ENCODE assay signal across 9 mouse cellular contexts in genomic region chr15:60760015-60760437, GRCm38 (mm10).
A peak's percentile ranks its signal among the peaks of the same experiment; 100 is the strongest.
DNase-seq lines count a peak whose midpoint lies in the region; ATAC-seq lines count a peak whose summit lies in the region.
"Had no signal": no experiment of that assay in that cellular context is flagged by ENCODE, and none has a peak within 500 bp of the region (broad histone marks: within the 10 kb centered on the region; RNA-seq: fewer than 3 reads in every experiment).

No protein-coding gene starts in this region.

- no peaks in the 10 kb centered on the region for H3K27me3 ChIP-seq in embryonic facial prominence, embryonic 12.5 days
- H3K27me3 ChIP-seq in heart, embryonic 15.5 days: no peaks in the 10 kb centered on the region

- H3K36me3 ChIP-seq in embryonic facial prominence, embryonic 12.5 days: no peaks in the 10 kb centered on the region
- H3K36me3 ChIP-seq in heart, embryonic 15.5 days: no peaks in the 10 kb centered on the region

- H3K4me1 ChIP-seq in embryonic facial prominence, embryonic 12.5 days: no peaks in the 10 kb centered on the region
- peaks cover 6% of the 10 kb centered on the region; the same call in 1 of the 2 replicates for H3K4me1 ChIP-seq in heart, embryonic 15.5 days (replicated peaks)
- H3K4me1 ChIP-seq: megakaryocyte, embryonic 14.5 days had no signal

- no peaks in the 10 kb centered on the region for H3K9me3 ChIP-seq in embryonic facial prominence, embryonic 12.5 days
- no peaks in the 10 kb centered on the region for H3K9me3 ChIP-seq in heart, embryonic 15.5 days (replicated peaks)
- H3K9me3 ChIP-seq: megakaryocyte, embryonic 14.5 days had no signal

- H3K27ac ChIP-seq in embryonic facial prominence, embryonic 12.5 days: no peak overlapping the region
- H3K27ac ChIP-seq in heart, embryonic 15.5 days: no peak overlapping the region

- WGBS in embryonic facial prominence, embryonic 12.5 days: 28% methylated on average over 6 of the region's 6 CpGs
- 20% methylated on average over 6 of the region's 6 CpGs for WGBS in heart, embryonic 15.5 days

- no peak overlapping the region for H3K4me3 ChIP-seq in embryonic facial prominence, embryonic 12.5 days
- H3K4me3 ChIP-seq in heart, embryonic 15.5 days: no peak overlapping the region
- H3K4me3 ChIP-seq: megakaryocyte, embryonic 14.5 days had no signal

- DNase-seq in ES-CJ7 (ENCODE audit: low read depth, low spot score): peak; percentile 57
- DNase-seq in adrenal gland, postnatal 14 days: peak; percentile 81
- peak; percentile 69 for DNase-seq in kidney, postnatal 14 days
- peak; percentile 78 for DNase-seq in lung, postnatal 10 days
- DNase-seq in skeletal muscle tissue, adult 2 months (ENCODE audit: low read depth, low spot score): peak; percentile 3
- DNase-seq in c-Kit-positive CD71-positive TER-119-positive erythroid progenitor cells, embryonic 14.5 days (ENCODE audit: low spot score): no peak

- H3K9ac ChIP-seq in embryonic facial prominence, embryonic 12.5 days: no peak overlapping the region
- no peak overlapping the region for H3K9ac ChIP-seq in heart, embryonic 15.5 days

- peak; percentile 47; the same call in 1 of the 2 replicates for ATAC-seq in embryonic facial prominence, embryonic 12.5 days (ENCODE audit: insufficient number of reproducible peaks, insufficient read depth, low FRiP score, low TSS enrichment)
- ATAC-seq in heart, embryonic 15.5 days (replicated peaks; ENCODE audit: insufficient number of reproducible peaks, insufficient read depth, low FRiP score, low read depth): peak; percentile 75

- no peak overlapping the region for H3K4me2 ChIP-seq in embryonic facial prominence, embryonic 12.5 days (replicated peaks)
- H3K4me2 ChIP-seq in heart, embryonic 15.5 days: no peak overlapping the region
